ENCODE assay signal across 8 mouse cellular contexts in the genomic region with DNA sequence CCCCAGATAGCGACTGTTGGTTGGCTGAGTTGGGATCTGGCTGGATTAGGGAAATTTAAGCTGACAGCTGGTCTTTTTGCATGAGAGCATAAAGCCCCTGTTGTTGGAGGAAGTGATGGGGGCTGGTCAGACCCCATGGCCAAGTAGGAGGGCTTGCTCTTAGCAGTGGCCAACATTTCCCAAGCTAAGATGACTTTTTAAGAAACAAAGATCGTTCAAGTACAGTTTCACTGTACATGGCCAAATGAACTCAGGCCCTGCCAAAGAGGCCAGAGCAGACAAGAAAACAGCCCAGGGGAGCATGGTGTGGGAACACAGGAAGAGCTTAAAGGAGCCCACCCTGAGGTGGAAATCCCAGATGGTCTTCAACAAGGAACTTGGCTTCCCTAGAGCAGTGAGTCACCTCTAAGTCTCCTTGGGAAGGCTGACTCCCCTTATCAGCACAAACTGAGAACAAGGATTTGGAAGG.
DNase-seq lines count a peak whose midpoint lies in the region; ATAC-seq and TF ChIP-seq lines count a peak whose summit lies in the region.

No protein-coding gene starts in this region.

- H3K4me1 ChIP-seq in limb, embryonic 15.5 days = peaks cover 10% of the 10 kb centered on the region; the same call in 1 of the 2 replicates

- H3K36me3 ChIP-seq in limb, embryonic 15.5 days = no peaks in the 10 kb centered on the region

- WGBS in limb, embryonic 15.5 days = 42% methylated on average over 2 of the region's 2 CpGs

- H3K27me3 ChIP-seq in limb, embryonic 15.5 days = no peaks in the 10 kb centered on the region

- no peaks in the 10 kb centered on the region for H3K9me3 ChIP-seq in limb, embryonic 15.5 days

- peak overlapping the region; percentile 69 for H3K27ac ChIP-seq in limb, embryonic 15.5 days
- no peak overlapping the region for H3K27ac ChIP-seq in left cerebral cortex, adult 2 months

- H3K4me3 ChIP-seq in limb, embryonic 15.5 days = no peak overlapping the region
- no peak overlapping the region for H3K4me3 ChIP-seq in left cerebral cortex, adult 2 months

- intact Hi-C loops in left cerebral cortex, adult 2 months (cut with DNase I) = no loop called here

- ATAC-seq in limb, embryonic 15.5 days (ENCODE audit: insufficient number of reproducible peaks, low FRiP score, low TSS enrichment, low read depth) = peak; percentile 71

- H3K4me2 ChIP-seq in limb, embryonic 15.5 days = no peak overlapping the region

- H3K9ac ChIP-seq in limb, embryonic 15.5 days = no peak overlapping the region

- DNase-seq in gastrocnemius, adult 18-20 months (ENCODE audit: low spot score) = peak; percentile 12
- no peak for DNase-seq in gastrocnemius, adult 8-10 months (ENCODE audit: low spot score in 2 of 2)
- DNase-seq in Muller cell, postnatal 12 days (ENCODE audit: inconsistent ontology term) = peak; percentile 57
- DNase-seq in heart, adult 11 months = peak; percentile 98
- no peak for DNase-seq in thymus, postnatal 14 days
- no peak for DNase-seq in left cerebral cortex, adult 2 months (ENCODE audit: extremely low spot score in 1 of 2, low spot score in 2 of 2)
- DNase-seq in cerebellum, adult 9-10 months = no peak

- TF ChIP-seq CTCF in left cerebral cortex, adult 2 months (IDR thresholded peaks at IDR 0.05) = no peak

Comparison
In these comparisons a context has a peak if more than half of its experiments do, and no peak if none do; other contexts are left out.
1. DNase-seq: peak in gastrocnemius, adult 18-20 months (single experiment), Muller cell, postnatal 12 days (single experiment) and heart, adult 11 months (single experiment); none in gastrocnemius, adult 8-10 months (0 of 2), thymus, postnatal 14 days (single experiment), left cerebral cortex, adult 2 months (0 of 2) and cerebellum, adult 9-10 months (single experiment).